Mouse (Mus musculus) heart, adult 2 months (tissue): ENCODE measurements around the gene Ccdc62. TPM values are rescaled to one million over a fixed set of nuclear protein-coding genes. Genes with fewer than 3 reads are reported as not detected.

ENCODE experiments used
- DNase-seq, 2 experiments: peaks; one replicate each; pipeline ENCODE4 v3.0.0; 2021
- H3K27ac ChIP-seq: fragments of 200-600 bp; 2 replicates; pipeline ENCODE4 v1.8.1; 2022
- H3K27me3 ChIP-seq: fragments of 200-500 bp; 2 replicates; pipeline ENCODE4 v1.6.1; 2012; ENCODE audit warnings: mild to moderate bottlenecking, low read length, inconsistent platforms, mixed read lengths; ENCODE audit not compliant: control insufficient read depth, insufficient read depth
- H3K36me3 ChIP-seq: fragments of 200-500 bp; 2 replicates; pipeline ENCODE4 v1.6.1; 2012; ENCODE audit warnings: low read length, inconsistent platforms; ENCODE audit not compliant: control insufficient read depth, insufficient read depth
- H3K4me1 ChIP-seq: fragments of 200-500 bp; 2 replicates; pipeline ENCODE4 v1.6.1; 2011; ENCODE audit warnings: low read length; ENCODE audit not compliant: control insufficient read depth, insufficient read depth
- H3K4me3 ChIP-seq: fragments of 200-600 bp; 2 replicates; pipeline ENCODE4 v1.8.1; 2022
- H3K79me2 ChIP-seq: fragments of 200-500 bp; replicated peaks from 2 replicates; pipeline ENCODE4 v1.6.1; 2012; ENCODE audit warnings: mild to moderate bottlenecking, inconsistent platforms, low read length, moderate library complexity, mixed read lengths; ENCODE audit not compliant: control insufficient read depth, insufficient read depth
- H3K9ac ChIP-seq: fragments of 200-500 bp; 2 replicates; pipeline ENCODE4 v1.6.1; 2012; ENCODE audit warnings: low read depth, mild to moderate bottlenecking, control low read depth, inconsistent platforms, low read length, mixed read lengths
- CTCF ChIP-seq: fragments of 200-600 bp; IDR thresholded peaks from 2 replicates; pipeline ENCODE4 v1.8.1; 2022; ENCODE audit warnings: antibody characterized with exemption, mild to moderate bottlenecking, moderate library complexity
- EP300 ChIP-seq: fragments of 200-500 bp; IDR thresholded peaks from 2 replicates; pipeline ENCODE4 v1.6.1; 2011; ENCODE audit warnings: low read depth, low read length, control low read depth; ENCODE audit not compliant: insufficient read depth
- POLR2A ChIP-seq: fragments of 200-500 bp; IDR thresholded peaks from 2 replicates; pipeline ENCODE4 v1.6.1; 2011; ENCODE audit warnings: mild to moderate bottlenecking, low read depth, low read length, control low read depth; ENCODE audit not compliant: insufficient read depth
- WGBS: fragments of 180-500 bp; shearing (Covaris S2); methylation state at CpG from one replicate; pipeline ENCODE4 v1.1.7; 2018; 5-methylcytosine and 5-hydroxymethylcytosine counted together
- intact Hi-C: fragments of 180-260 bp; cut with DNase I; formaldehyde crosslinking; loops from one replicate; pipeline ENCODE4 v1.15.1; 2025
- polyA plus RNA-seq: library from polyadenylated mRNA; depleted of rRNA; stranded (reverse); fragments of >200 nt; gene quantifications from 2 replicates; pipeline ENCODE4 v1.2.3, GENCODE M21; 2012
- total RNA-seq, 2 experiments: library from RNA; stranded (reverse); gene quantifications; 2 replicates each; pipeline ENCODE4 v1.2.3; 2021

Ccdc62 gene
- total and polyA plus RNA-seq, 3 experiments, result 1.9 to 2.5 (median 2.0) TPM

DNA sequence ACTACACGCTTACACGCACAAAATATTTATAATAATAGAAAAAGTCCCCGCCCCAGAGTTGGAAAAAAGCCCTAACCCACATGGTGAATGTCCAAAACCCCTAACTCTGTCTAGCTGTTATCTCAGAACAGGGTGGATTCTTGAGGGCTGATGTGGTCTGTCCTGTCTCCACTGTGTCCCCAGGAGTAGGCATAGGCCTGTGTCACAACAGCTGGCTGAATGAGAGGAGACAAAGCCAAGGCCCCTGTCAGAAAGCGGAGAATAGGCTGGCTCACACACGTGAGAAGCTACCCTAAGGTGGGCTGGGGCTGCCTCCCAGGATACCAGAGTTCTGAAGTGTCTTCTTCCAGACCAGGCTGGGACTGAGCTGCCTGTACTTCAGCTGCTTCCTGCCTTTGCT is 47.7 kb downstream of the Ccdc62 start:
- WGBS, result 63% methylated on average over 5 of the region's 5 CpGs
- Histone ChIP-seq H3K27ac (no peak overlapping the region; the same call in 1 of the 2 replicates), H3K36me3 (no peaks in the 10 kb centered on the region; the same call in 1 of the 2 replicates), H3K4me3 (no peak overlapping the region), H3K9ac (no peak overlapping the region), H3K4me1 (peaks cover 20% of the 10 kb centered on the region), H3K79me2 (no peaks in the 10 kb centered on the region), H3K27me3 (no peaks in the 10 kb centered on the region)
- no peak for DNase-seq
- TF ChIP-seq EP300 (no peak), POLR2A (no peak), CTCF (no peak)
- intact Hi-C loops, result no loop called here

DNA sequence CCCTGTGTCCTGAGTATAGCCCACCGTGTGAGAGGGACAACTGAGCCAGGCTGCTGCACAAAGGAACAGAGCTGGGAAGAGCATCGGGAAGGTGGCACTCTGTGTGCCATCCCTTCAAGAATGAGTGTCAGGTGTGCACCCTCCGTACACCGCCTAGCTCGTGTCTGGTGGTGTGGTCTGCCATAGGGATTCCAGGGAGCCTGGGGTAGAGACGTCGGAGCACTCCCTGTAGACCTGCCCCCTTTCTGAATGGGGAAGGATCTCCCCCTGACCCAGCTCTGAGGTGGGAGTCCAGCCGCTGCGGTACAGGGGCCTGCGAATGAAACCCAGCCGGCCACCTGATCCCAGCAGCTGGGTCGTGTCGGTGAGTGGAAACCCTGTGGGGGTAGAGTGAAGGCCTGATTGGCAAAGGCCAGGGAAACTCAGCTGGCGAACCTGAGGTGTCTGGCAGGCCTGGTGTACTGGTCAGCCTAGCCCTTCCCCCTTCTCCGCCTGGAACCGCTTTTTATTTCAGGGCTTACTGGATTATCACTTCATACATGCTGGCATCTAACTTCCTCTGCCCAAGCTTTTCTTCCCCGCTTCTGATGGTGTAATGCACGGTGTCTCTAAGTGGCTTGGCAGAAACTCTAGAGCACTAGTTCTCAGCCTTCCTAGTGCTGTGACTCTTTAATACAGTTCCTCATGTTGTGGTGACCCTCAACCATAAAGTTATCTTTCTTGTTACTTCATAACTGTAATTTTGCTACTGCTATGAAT is 48.9 kb downstream of the Ccdc62 start:
- no peaks in the 10 kb centered on the region for H3K27me3 ChIP-seq
- TF ChIP-seq EP300, result no peak
- no peak for TF ChIP-seq POLR2A
- no peak for TF ChIP-seq CTCF
- H3K4me3 ChIP-seq, result no peak overlapping the region
- peak; percentile 39 to 43 for DNase-seq
- H3K9ac ChIP-seq, result peak overlapping the region; percentile 38; the same call in 1 of the 2 replicates
- H3K27ac ChIP-seq, result peak overlapping the region; percentile 80
- intact Hi-C loops, result no loop called here
- H3K4me1 ChIP-seq, result peaks cover 21% of the 10 kb centered on the region
- no peaks in the 10 kb centered on the region for H3K79me2 ChIP-seq
- WGBS, result 60% methylated on average over 18 of the region's 18 CpGs
- H3K36me3 ChIP-seq, result no peaks in the 10 kb centered on the region; the same call in 1 of the 2 replicates

DNA sequence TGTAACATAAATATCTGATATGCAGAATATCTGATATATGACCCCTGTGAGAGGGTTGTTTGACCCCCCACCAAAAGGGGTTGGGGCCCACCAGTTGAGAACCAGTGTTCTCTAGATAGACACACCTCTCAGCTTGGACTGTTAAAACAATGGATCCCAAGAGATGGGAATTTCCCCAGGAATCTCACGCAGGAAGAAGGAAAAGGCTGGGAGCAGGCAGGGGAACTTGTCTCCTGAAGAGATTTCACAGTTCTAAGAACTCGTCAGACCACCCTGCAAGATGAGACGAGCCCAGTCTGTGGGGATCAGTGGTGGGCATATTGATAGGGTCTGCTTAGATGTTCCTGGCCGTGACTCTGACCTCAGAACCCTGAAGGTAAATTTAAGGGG is 49.5 kb downstream of the Ccdc62 start:
- H3K79me2 ChIP-seq, result no peaks in the 10 kb centered on the region
- peak overlapping the region; percentile 80 for H3K27ac ChIP-seq
- H3K36me3 ChIP-seq, result no peaks in the 10 kb centered on the region; the same call in 1 of the 2 replicates
- H3K4me3 ChIP-seq, result peak overlapping the region; percentile 5; the same call in 1 of the 2 replicates
- peaks cover 23% of the 10 kb centered on the region for H3K4me1 ChIP-seq
- no peak overlapping the region for H3K9ac ChIP-seq
- no peaks in the 10 kb centered on the region for H3K27me3 ChIP-seq
- peak in 1 of 2 experiments; percentile 5 for DNase-seq
- intact Hi-C loops, result no loop called here
- WGBS, result 51% methylated on average over 4 of the region's 4 CpGs
- TF ChIP-seq CTCF, result no peak
- TF ChIP-seq EP300, result no peak
- no peak for TF ChIP-seq POLR2A

DNA sequence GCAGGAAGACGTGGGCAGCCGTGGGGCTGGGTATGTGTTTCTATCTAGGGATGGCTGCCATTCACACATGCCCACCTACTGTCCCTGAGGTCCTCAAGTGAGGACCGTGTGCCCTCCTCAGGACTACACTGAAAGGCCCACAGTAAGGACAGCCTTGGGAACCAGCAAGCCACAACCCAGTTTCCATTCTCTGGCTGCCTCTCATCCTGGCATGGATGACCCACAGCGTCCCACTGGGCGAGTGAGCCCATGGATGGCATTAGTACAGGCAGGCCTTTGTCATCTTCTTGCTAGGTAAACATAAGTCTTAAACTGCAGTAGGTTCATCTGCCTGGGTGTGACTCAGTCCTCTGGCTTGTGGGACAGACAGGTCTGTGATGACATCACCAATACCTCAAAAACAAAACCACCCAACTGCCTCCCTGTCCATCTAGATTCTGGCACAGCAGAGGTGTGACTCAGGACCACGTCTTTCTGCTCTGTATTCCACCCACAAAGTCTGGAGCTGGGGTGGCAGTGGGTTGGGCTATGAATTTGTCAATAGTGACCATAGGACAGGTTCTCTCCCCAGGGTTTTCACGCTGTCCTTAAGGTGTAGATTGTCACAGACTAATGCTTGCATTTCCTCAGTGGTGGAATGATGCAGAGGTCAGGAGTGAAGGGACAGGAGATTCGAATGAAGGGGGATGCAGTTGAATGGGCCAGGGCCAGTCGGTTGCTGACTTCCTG is 50.2 kb downstream of the Ccdc62 start:
- H3K27ac ChIP-seq, result peak overlapping the region; percentile 80
- TF ChIP-seq EP300 (no peak), CTCF (no peak)
- DNase-seq, result peak in 1 of 2 experiments; percentile 5
- WGBS, result 49% methylated on average over 9 of the region's 9 CpGs
- peak overlapping the region; percentile 5; the same call in 1 of the 2 replicates for H3K4me3 ChIP-seq
- no peaks in the 10 kb centered on the region for H3K27me3 ChIP-seq
- no peak overlapping the region for H3K9ac ChIP-seq
- intact Hi-C loops, result no loop called here
- no peaks in the 10 kb centered on the region for H3K79me2 ChIP-seq
- no peaks in the 10 kb centered on the region for H3K36me3 ChIP-seq
- peaks cover 22% of the 10 kb centered on the region for H3K4me1 ChIP-seq

- Histone ChIP-seq H3K36me3 (no peaks in the 10 kb centered on the region), H3K79me2 (no peaks in the 10 kb centered on the region), H3K9ac (no peak overlapping the region), H3K27ac (peak overlapping the region; percentile 80), H3K4me3 (no peak overlapping the region), H3K4me1 (peaks cover 21% of the 10 kb centered on the region), H3K27me3 (no peaks in the 10 kb centered on the region)
- intact Hi-C loops, result no loop called here
- TF ChIP-seq POLR2A (no peak), CTCF (no peak), EP300 (0 out of 2 replicates have a peak, but pooled peaks have one; percentile 19)
- 42% methylated on average over 6 of the region's 6 CpGs for WGBS
- peak; percentile 23 to 61 for DNase-seq
Measured at GRCm38 (mm10) chr5:123981250-123981554, 50.7 kb downstream of the Ccdc62 start.

GRCm38 (mm10) chr5:123982838-123983237 is 52.4 kb downstream of the Ccdc62 start:
- WGBS, result 78% methylated on average over 11 of the region's 11 CpGs
- intact Hi-C loops, result no loop called here
- TF ChIP-seq POLR2A (no peak), EP300 (no peak), CTCF (no peak)
- Histone ChIP-seq H3K4me1 (peaks cover 21% of the 10 kb centered on the region), H3K27me3 (no peaks in the 10 kb centered on the region), H3K36me3 (no peaks in the 10 kb centered on the region), H3K9ac (no peak overlapping the region), H3K4me3 (no peak overlapping the region), H3K79me2 (no peaks in the 10 kb centered on the region; the same call in 1 of the 2 replicates), H3K27ac (no peak overlapping the region)
- DNase-seq, result peak in 1 of 2 experiments; percentile 1
